Mouse (Mus musculus) adrenal gland, postnatal 14 days (tissue): ENCODE measurements around the gene Zfp292. TPM values are rescaled to one million over a fixed set of nuclear protein-coding genes. Genes with fewer than 3 reads are reported as not detected.

Experiments
- DNase-seq: peaks from one replicate; pipeline ENCODE4 v3.0.0; 2021; ENCODE audit warnings: mixed read lengths
- total RNA-seq: library from RNA; stranded (reverse); gene quantifications from 2 replicates; pipeline ENCODE4 v1.2.3, GENCODE M21; 2021

The Zfp292 gene
- total RNA-seq, 1 experiment from 2014 or later, result 18.7 TPM

DNA sequence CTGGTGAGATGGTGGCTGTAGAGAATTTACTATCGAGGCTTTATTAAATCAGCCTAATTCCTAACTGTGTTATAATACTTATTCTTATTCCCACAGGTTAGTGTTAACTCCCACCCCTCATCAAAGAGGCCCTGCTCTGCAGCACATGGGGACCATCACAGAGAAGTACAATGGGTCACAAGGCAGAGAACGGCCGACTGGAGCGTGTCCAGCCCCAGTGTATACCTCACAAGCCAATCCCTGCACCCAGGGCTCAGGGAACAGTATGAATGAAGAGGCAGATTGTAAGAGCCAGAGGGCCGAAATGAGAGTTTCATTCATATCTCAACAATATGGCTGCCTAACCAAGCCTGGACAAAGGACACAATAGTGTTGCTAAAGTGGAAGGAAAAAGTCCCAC, 86.5 kb downstream of the Zfp292 start:
- no peak for DNase-seq

DNA sequence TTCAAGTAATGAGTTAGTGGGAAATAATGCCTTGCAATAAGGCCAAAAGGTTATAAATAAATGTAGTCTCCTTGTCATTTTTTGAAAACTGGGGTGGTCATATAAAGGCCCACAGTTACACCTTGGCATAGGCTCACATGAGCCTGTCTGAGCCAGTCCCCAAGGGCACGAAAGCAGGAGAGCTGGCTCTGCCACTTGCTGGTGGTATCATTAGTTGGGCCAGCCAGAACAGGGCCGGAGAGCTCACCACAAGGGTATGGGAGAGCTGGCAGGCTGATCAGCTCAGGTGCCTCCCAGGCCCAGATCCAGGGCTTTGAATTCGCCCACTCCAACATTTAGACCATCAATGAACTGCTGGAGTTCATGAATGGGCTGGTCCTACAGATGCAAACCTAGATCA, 96.3 kb downstream of the Zfp292 start:
- no peak for DNase-seq

DNA sequence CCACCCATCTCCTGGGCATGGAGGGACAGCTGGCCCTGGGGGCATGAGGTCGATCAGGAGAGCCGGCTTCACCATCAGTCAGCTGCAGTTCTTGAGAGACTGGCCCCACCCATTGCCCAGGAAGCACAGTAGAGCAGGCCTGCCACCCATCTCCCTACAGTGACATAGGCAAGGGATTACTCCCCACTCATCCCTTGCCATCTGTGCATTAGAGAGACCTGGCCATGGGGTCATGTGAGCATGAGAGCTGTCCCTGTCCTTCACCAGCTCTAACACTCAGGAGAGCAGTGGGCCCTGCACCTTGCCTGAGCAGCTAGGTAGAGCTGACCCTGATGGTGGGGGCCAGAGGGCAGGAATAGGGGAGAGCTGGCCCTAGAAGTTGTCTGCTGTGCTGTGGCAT, 97.1 kb downstream of the Zfp292 start:
- DNase-seq, result no peak

DNA sequence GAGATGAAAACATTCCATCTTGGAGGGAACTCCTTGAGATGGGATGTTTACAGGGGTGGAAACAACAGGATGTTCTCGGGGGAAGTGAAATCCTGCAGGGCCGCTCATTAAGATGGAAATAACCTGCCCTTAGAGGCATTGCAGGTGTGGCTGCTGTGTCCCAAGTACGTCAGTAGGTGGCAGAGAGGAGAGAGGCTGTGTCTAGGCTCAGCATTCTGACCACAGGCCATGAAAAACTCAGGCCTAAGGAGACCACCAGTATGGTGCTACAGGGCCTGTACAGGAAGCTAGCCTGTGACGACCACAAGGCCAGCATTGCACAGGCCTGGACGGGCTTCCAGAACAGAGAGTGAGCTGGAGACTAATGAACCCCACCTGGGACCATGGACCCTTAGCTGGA, 97.9 kb downstream of the Zfp292 start:
- DNase-seq, result no peak

DNA sequence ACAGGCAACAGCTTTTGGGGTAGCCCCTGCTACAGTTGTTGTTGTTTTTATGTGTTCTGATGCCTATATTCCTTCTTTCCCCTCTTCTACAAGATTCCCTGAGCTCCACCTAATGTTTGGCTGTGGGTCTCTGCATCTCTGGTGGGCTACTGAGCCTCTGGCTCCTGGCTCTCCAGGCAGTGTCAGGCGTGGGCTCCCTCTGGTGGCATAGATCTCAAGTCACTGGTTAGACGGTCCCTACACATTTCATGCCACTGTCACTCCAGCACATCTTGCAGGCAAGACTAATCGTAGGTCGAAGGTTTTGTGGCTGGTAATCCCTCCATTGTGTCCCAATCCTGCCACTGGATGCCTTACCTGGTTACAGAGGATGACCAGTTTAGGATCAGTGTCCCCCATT, 100.0 kb downstream of the Zfp292 start:
- peak; percentile 11 for DNase-seq

DNA sequence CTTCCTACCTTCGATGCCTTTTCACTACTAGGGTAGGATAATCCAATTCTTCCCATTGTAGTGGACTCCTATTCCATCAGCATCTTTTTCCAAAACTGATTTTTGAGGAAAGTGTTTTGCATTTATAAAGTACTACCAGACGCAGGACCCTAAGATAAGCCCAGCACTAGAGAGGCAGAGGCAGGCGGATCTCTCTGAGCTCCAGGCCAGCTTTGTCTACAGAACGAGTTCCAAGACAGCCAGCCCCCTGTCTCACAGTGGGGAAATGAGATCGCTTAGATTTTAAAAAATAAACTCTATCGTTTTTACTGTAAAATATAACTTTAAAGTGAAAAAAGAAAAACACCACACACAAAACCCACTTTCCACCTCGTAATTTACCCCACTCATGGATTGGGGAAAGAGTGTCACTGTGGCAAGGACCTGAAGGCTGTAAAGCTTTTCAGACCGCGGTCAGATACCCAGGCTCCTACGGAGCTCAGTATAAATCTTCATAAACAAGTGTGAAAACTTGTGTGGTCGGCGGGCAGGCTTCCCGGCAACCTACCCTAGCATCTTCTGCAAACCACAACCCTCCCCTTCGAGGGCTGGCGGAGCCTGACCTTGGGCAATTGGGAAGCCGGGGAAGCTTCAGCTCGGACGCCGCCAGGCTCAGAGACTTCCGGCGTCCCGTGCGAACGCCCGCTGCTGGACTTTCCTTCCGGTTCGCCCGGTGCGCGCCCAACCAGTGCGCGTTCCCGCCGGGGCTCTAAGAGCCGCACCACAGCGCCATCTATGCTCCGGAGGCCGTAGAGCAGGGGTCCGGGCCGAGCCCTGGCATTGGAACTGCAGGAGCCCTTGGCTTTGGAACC, 104.9 kb downstream of the Zfp292 start, which contains the start of gene Smim8:
Gene Smim8, minus strand, starts transcription at position 747 of the 851 bp plus-strand sequence.
- peak; percentile 96 for DNase-seq

DNA sequence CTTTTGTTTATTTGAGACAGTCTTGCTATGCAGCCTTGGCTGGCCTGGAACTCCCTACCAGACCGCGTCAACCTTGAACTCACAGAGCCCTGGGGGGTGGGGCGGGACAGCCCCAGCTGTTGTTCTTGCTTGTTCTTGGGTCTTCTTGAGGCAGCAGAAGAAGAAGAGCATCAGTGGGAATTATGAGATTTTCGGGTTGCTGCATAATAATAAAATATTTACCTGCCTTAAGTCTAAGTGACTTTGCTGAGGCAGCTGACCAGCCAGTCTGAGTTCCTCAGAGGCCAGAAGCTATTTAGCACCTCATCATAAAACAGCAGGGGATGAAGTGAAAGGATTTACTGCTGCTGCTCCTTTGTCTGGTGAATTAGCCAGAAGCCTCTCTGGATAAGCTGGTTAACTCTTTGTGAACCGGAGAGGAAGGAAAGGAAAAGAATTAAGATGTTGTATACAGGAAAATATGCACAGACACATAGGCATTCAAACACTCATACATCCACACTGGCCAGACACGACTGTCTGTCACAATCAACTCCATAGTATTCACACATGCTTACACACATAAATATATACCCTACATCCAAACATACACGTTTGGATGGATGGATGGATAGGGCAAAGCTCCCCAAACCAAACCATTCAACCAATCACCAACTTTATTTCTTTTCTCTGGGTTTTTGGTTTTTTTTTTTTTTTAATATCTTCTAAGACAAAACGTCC, 110.9 kb downstream of the Zfp292 start:
- DNase-seq, result no peak

DNA sequence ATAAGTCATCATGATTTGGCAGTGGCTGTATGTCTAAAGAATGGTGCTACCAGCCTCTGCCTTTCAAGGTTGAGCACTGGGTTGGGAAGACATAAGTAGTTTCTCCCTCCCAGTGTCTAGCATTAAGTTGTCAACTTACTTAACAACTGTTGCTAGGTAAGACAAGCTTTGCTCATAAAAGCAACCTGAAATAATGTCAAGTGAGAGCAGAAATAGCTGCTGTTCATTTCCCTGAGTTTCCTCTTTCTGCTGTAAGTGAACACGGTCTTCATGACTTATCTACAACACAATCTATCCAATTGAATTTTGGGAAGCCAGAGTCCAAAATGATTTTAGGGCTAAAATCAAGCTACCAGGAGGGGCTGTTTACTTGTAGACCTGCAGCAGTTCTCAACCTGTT, 126.6 kb downstream of the Zfp292 start, which contains the start of gene Gm136:
Gene Gm136, minus strand, starts transcription at position 101 of the 400 bp plus-strand sequence.
- DNase-seq, result no peak

Other genes starting within 250 kb of the Zfp292 start
- 35.7 and 40.5 TPM in 2 replicates for gene Slc35a1, start 195.5 kb downstream of the Zfp292 start, total RNA-seq
- 0.41 and 1.2 TPM in 2 replicates for gene Cfap206, start 152.8 kb downstream of the Zfp292 start, total RNA-seq
- gene Gm136, start 126.7 kb downstream of the Zfp292 start, total RNA-seq, result not detected in 2 replicates
- gene Smim8, start 104.5 kb downstream of the Zfp292 start, total RNA-seq, result 15.8 and 17.7 TPM in 2 replicates
- gene Cga, start 10.8 kb upstream of the Zfp292 start, total RNA-seq, result not detected in 2 replicates